32 mouse cellular contexts compared by ENCODE assay signal in the genomic region with DNA sequence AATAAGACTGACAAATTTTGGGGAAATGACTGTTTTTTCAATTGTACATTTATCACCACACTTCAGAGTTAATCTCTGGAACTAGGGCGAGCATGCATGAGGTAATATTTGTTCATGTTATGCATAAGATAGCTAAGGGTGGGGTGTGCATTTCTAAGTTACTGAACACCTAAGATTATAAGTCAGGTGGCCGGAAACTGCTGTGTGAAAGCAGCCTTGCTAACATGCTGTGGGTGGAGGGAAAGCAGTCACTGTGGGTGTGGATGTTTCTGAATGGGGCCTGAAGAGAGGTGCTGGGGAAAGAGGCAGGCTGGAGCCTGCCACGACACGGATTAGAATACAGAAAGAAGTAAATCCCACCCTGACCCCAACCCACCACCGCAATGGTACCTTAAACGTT.
"Had no signal": no experiment of that assay in that cellular context is flagged by ENCODE, and none has a peak within 500 bp of the region (broad histone marks: within the 10 kb centered on the region; RNA-seq: fewer than 3 reads in every experiment).

No protein-coding gene starts in this region.

- ATAC-seq: liver, embryonic 12.5 days; liver, postnatal 0 days; lung, postnatal 0 days; midbrain, embryonic 13.5 days; midbrain, embryonic 15.5 days; midbrain, embryonic 16.5 days had no signal

- H3K36me3 ChIP-seq: limb, embryonic 10.5 days; limb, embryonic 12.5 days; limb, embryonic 13.5 days; limb, embryonic 15.5 days; liver, embryonic 12.5 days; liver, embryonic 13.5 days; liver, embryonic 15.5 days; lung, embryonic 15.5 days; midbrain, embryonic 10.5 days; midbrain, embryonic 12.5 days; midbrain, embryonic 13.5 days; midbrain, embryonic 15.5 days had no signal

- H3K9ac ChIP-seq: limb, embryonic 12.5 days; limb, embryonic 13.5 days; limb, embryonic 15.5 days; liver, embryonic 12.5 days; liver, embryonic 13.5 days; liver, embryonic 14.5 days; liver, embryonic 15.5 days; liver, postnatal 0 days; lung, embryonic 14.5 days; lung, embryonic 15.5 days; midbrain, embryonic 12.5 days; midbrain, embryonic 13.5 days; midbrain, embryonic 15.5 days had no signal

- H3K4me3 ChIP-seq: left cerebral cortex, adult 2 months; limb, embryonic 10.5 days; limb, embryonic 12.5 days; limb, embryonic 13.5 days; limb, embryonic 15.5 days; liver, embryonic 12.5 days; liver, embryonic 13.5 days; liver, embryonic 15.5 days; lung, embryonic 15.5 days; megakaryocyte, embryonic 14.5 days; midbrain, embryonic 10.5 days; midbrain, embryonic 12.5 days; midbrain, embryonic 13.5 days; midbrain, embryonic 15.5 days; myocyte had no signal

- DNase-seq: left cerebral cortex, postnatal 4 days; liver; liver, embryonic 13.5 days; liver, postnatal 0 days; lung, adult 18-20 months; lung, adult 2 months; lung, embryonic 14.5 days; lung, postnatal 10 days; lung, postnatal 14 days; lung, postnatal 36 days; lung, postnatal 4 days; midbrain, embryonic 14.5 days had no signal

- H3K9me3 ChIP-seq: limb, embryonic 10.5 days; limb, embryonic 12.5 days; limb, embryonic 13.5 days; limb, embryonic 15.5 days; liver, embryonic 12.5 days; liver, embryonic 13.5 days; liver, embryonic 15.5 days; lung, embryonic 15.5 days; midbrain, embryonic 10.5 days; midbrain, embryonic 12.5 days; midbrain, embryonic 13.5 days; midbrain, embryonic 15.5 days had no signal

- H3K4me1 ChIP-seq: limb, embryonic 10.5 days; limb, embryonic 12.5 days; limb, embryonic 13.5 days; limb, embryonic 15.5 days; liver, embryonic 12.5 days; liver, embryonic 13.5 days; liver, embryonic 15.5 days; lung, embryonic 15.5 days; megakaryocyte, embryonic 14.5 days; midbrain, embryonic 10.5 days; midbrain, embryonic 12.5 days; midbrain, embryonic 13.5 days; midbrain, embryonic 15.5 days had no signal

- H3K27ac ChIP-seq: left cerebral cortex, adult 2 months; limb, embryonic 10.5 days; limb, embryonic 12.5 days; limb, embryonic 13.5 days; limb, embryonic 15.5 days; liver, embryonic 12.5 days; liver, embryonic 13.5 days; liver, embryonic 14.5 days; liver, embryonic 15.5 days; lung, embryonic 15.5 days; macrophage; midbrain, embryonic 10.5 days; midbrain, embryonic 12.5 days; midbrain, embryonic 13.5 days; midbrain, embryonic 15.5 days had no signal

- H3K4me2 ChIP-seq: limb, embryonic 12.5 days; limb, embryonic 13.5 days; limb, embryonic 15.5 days; liver, embryonic 11.5 days; liver, embryonic 12.5 days; liver, embryonic 13.5 days; liver, embryonic 15.5 days; lung, embryonic 14.5 days; lung, embryonic 15.5 days; midbrain, embryonic 11.5 days; midbrain, embryonic 12.5 days; midbrain, embryonic 13.5 days; midbrain, embryonic 15.5 days had no signal

- H3K27me3 ChIP-seq: limb, embryonic 12.5 days; limb, embryonic 13.5 days; limb, embryonic 15.5 days; liver, embryonic 12.5 days; liver, embryonic 13.5 days; liver, embryonic 15.5 days; lung, embryonic 15.5 days; megakaryocyte, embryonic 14.5 days; midbrain, embryonic 12.5 days; midbrain, embryonic 13.5 days; midbrain, embryonic 15.5 days had no signal
